Mouse (Mus musculus): ENCODE measurements around the gene Hs6st2. TPM values are rescaled to one million over a fixed set of nuclear protein-coding genes. Genes with fewer than 3 reads are reported as not detected.

The Hs6st2 gene
- polyA plus RNA-seq, 1 experiment from 2014 or later: 28.7 TPM

DNA sequence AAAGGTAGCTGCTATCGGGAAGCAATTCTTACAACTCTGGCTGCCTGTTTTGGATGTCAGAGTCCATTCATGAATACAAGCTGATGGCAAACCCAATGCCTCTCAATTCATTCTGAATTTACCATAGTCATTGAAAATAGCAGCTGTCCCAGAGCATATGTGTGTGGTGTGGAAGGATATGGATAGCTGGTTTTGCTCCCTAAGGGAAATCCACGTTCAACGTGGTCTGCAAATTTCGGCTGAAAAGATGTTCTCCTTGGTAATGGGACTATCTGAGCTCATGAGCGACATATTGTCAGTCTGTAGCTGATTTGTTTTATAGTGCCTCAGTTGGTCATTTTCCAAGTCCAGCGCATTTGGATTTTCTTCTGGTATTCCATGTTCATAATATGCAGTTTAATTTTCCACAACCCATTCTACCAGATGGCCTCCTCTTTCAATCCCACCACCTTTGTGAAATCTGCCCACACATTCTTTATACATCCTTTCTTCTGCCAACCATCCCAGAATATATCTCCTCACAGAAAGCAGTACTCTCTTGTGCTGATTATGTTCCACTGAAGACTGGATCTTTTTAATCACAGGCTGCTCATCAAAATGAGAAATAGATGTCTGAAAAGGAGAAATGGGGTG, 75.3 kb downstream of the Hs6st2 start:
- DNase-seq (ENCODE audit: low spot score) (no peak), ATAC-seq (ENCODE audit: insufficient number of reproducible peaks, low FRiP score, low TSS enrichment, low read depth) (no peak)
- Histone ChIP-seq H3K9ac (ENCODE audit: low read length) (no peak overlapping the region), H3K9me3 (ENCODE audit: control insufficient read depth, low read length) (no peaks in the 10 kb centered on the region), H3K27me3 (ENCODE audit: control insufficient read depth, insufficient read depth, low read length) (no peaks in the 10 kb centered on the region), H3K4me1 (ENCODE audit: control insufficient read depth, insufficient read depth, low read length) (no peaks in the 10 kb centered on the region), H3K27ac (replicated peaks; ENCODE audit: low read depth, low read length) (no peak overlapping the region), H3K4me3 (ENCODE audit: low read depth, low read length) (no peak overlapping the region), H3K4me2 (ENCODE audit: low read depth, severe bottlenecking) (no peak overlapping the region), H3K36me3 (ENCODE audit: control insufficient read depth, insufficient read depth, low read length) (no peaks in the 10 kb centered on the region)
- 90% methylated on average over 6 of the region's 6 CpGs for WGBS

DNA sequence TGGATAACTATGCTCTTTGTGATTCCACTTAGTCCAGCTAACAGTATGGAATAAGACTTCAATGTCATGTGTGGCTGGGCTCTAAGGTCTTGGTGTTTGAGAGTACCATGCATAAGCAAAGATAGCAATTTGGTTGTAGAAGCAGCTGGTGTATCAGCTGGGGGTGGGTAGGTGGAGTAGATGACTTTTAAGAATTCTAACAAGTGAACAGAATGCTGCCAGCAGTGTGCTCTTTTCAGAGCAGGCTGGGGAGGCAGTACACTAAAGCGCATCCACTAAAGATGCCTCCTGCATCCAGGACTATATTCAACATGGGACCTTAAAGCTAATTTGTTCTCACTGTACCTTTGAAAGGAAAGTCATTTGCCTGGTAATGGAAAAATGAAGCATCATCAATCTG, 88.9 kb downstream of the Hs6st2 start:
- Histone ChIP-seq H3K36me3 (ENCODE audit: control insufficient read depth, insufficient read depth, low read length) (no peaks in the 10 kb centered on the region), H3K9ac (ENCODE audit: low read length) (no peak overlapping the region), H3K4me3 (ENCODE audit: low read depth, low read length) (no peak overlapping the region), H3K4me2 (ENCODE audit: low read depth, severe bottlenecking) (no peak overlapping the region), H3K27me3 (ENCODE audit: control insufficient read depth, insufficient read depth, low read length) (no peaks in the 10 kb centered on the region), H3K27ac (replicated peaks; ENCODE audit: low read depth, low read length) (no peak overlapping the region), H3K4me1 (ENCODE audit: control insufficient read depth, insufficient read depth, low read length) (no peaks in the 10 kb centered on the region), H3K9me3 (ENCODE audit: control insufficient read depth, low read length) (no peaks in the 10 kb centered on the region)
- 100% methylated on average over 1 of the region's 1 CpGs for WGBS
- no peak for ATAC-seq (ENCODE audit: insufficient number of reproducible peaks, low FRiP score, low TSS enrichment, low read depth)
- no peak for DNase-seq (ENCODE audit: low spot score)

DNA sequence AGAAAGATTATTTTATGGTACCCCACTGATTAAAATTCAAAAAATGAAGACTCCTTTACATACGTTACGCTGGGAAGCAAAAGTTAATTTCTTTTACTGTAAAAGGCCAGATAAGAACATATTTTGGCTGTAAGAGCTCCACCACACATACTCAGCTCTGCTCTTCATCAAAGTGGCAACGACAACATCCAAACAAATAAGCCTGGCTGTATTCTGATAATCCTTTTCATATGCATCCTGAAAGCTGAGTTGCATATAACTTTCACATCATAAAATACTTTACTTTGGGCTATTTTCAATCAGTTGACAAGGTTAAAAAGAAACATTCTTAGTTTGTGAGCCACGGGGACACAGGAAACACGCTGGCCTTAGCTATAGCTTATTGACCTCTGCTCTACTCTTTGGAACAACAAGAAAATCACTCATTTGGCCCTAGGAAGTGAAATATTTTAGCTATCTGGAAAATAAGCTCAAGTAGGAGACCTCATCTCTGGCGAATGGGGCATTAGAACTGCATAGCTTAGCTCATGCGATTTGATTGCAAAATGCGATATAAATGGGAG, 91.1 kb downstream of the Hs6st2 start:
- Histone ChIP-seq H3K27me3 (ENCODE audit: control insufficient read depth, insufficient read depth, low read length) (no peaks in the 10 kb centered on the region), H3K4me2 (ENCODE audit: low read depth, severe bottlenecking) (no peak overlapping the region), H3K4me3 (ENCODE audit: low read depth, low read length) (no peak overlapping the region), H3K36me3 (ENCODE audit: control insufficient read depth, insufficient read depth, low read length) (no peaks in the 10 kb centered on the region), H3K27ac (replicated peaks; ENCODE audit: low read depth, low read length) (no peak overlapping the region), H3K9me3 (ENCODE audit: control insufficient read depth, low read length) (no peaks in the 10 kb centered on the region), H3K4me1 (ENCODE audit: control insufficient read depth, insufficient read depth, low read length) (no peaks in the 10 kb centered on the region), H3K9ac (ENCODE audit: low read length) (no peak overlapping the region)
- ATAC-seq (ENCODE audit: insufficient number of reproducible peaks, low FRiP score, low TSS enrichment, low read depth) (no peak), DNase-seq (ENCODE audit: low spot score) (no peak)
- WGBS: 82% methylated on average over 8 of the region's 8 CpGs

DNA sequence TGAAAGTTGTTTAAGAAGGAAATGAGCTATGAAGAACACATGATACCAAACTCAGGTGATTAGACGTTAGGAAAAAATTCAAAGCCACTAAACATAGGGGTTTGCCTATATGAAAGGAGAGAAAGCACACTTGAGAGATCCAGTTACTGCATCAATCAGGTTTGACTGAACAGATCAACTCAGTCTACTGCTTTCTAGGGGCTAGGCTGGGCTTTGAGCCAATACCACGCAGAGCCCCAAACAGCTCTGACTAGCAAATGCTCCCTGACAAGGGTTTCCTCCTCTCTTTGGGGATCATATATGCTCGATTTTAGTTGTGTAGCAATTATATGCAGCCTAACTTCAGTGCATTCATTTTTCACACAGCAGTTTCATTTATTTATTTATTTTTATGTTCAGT, 96.2 kb downstream of the Hs6st2 start:
- H3K4me1 ChIP-seq (ENCODE audit: control insufficient read depth, insufficient read depth, low read length): no peaks in the 10 kb centered on the region
- ATAC-seq (ENCODE audit: insufficient number of reproducible peaks, low FRiP score, low TSS enrichment, low read depth) (no peak), DNase-seq (ENCODE audit: low spot score) (no peak)
- no peak overlapping the region for H3K4me3 ChIP-seq (ENCODE audit: low read depth, low read length)
- no peaks in the 10 kb centered on the region for H3K9me3 ChIP-seq (ENCODE audit: control insufficient read depth, low read length)
- WGBS: 76% methylated on average over 3 of the region's 3 CpGs
- H3K27ac ChIP-seq (replicated peaks; ENCODE audit: low read depth, low read length): no peak overlapping the region
- H3K9ac ChIP-seq (ENCODE audit: low read length): no peak overlapping the region
- no peaks in the 10 kb centered on the region for H3K36me3 ChIP-seq (ENCODE audit: control insufficient read depth, insufficient read depth, low read length)
- H3K4me2 ChIP-seq (ENCODE audit: low read depth, severe bottlenecking): no peak overlapping the region
- no peaks in the 10 kb centered on the region for H3K27me3 ChIP-seq (ENCODE audit: control insufficient read depth, insufficient read depth, low read length)

DNA sequence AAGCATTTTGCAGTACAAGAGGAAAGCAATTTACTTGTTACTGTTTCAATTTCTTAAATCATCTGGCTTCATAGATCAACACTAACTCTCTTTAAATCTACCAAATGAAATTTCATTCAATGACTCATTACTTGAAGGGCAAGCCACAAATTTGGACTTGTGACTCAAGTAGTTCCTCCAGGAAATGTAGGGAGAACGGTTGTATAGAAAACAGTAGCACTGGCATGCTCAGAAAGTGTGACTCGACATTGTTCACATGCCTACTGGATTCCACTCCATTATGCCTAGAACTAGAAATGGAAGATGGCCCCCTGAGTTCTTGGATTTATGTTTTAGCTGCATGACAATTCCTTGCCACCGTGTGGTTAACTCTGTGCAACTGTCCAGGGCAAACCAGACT, 100.0 kb downstream of the Hs6st2 start:
- no peak for ATAC-seq (ENCODE audit: insufficient number of reproducible peaks, low FRiP score, low TSS enrichment, low read depth)
- Histone ChIP-seq H3K36me3 (ENCODE audit: control insufficient read depth, insufficient read depth, low read length) (no peaks in the 10 kb centered on the region), H3K4me2 (ENCODE audit: low read depth, severe bottlenecking) (no peak overlapping the region), H3K9ac (ENCODE audit: low read length) (no peak overlapping the region), H3K9me3 (ENCODE audit: control insufficient read depth, low read length) (no peaks in the 10 kb centered on the region), H3K27me3 (ENCODE audit: control insufficient read depth, insufficient read depth, low read length) (no peaks in the 10 kb centered on the region), H3K4me3 (ENCODE audit: low read depth, low read length) (no peak overlapping the region), H3K4me1 (ENCODE audit: control insufficient read depth, insufficient read depth, low read length) (no peaks in the 10 kb centered on the region), H3K27ac (replicated peaks; ENCODE audit: low read depth, low read length) (no peak overlapping the region)
- DNase-seq (ENCODE audit: low spot score): no peak
- 74% methylated on average over 3 of the region's 3 CpGs for WGBS

DNA sequence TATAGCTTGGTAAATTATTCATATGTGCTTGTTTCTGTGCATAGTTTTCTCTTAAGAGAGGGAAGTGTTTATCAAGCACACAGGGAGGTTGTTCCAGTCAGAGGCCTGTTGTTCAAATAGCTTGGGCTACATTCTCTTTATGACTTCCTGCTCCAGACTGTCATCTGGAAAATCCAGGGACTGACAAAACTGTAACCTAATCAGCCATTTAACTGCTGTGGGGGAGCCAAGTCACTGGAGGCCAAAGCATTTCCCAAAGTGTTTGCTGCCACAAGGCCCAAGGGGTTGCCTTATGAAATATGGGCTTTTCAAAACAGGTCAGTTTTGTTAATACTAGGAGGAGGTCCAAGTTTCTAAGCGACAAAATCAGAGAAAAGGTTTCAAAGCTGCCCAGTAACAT, 119.8 kb downstream of the Hs6st2 start:
- Histone ChIP-seq H3K9ac (ENCODE audit: low read length) (no peak overlapping the region), H3K27me3 (ENCODE audit: control insufficient read depth, insufficient read depth, low read length) (no peaks in the 10 kb centered on the region), H3K36me3 (ENCODE audit: control insufficient read depth, insufficient read depth, low read length) (no peaks in the 10 kb centered on the region), H3K4me2 (ENCODE audit: low read depth, severe bottlenecking) (no peak overlapping the region), H3K27ac (replicated peaks; ENCODE audit: low read depth, low read length) (no peak overlapping the region), H3K4me1 (ENCODE audit: control insufficient read depth, insufficient read depth, low read length) (no peaks in the 10 kb centered on the region), H3K4me3 (ENCODE audit: low read depth, low read length) (no peak overlapping the region), H3K9me3 (ENCODE audit: control insufficient read depth, low read length) (no peaks in the 10 kb centered on the region)
- WGBS: 47% methylated on average over 1 of the region's 1 CpGs
- ATAC-seq (ENCODE audit: insufficient number of reproducible peaks, low FRiP score, low TSS enrichment, low read depth): no peak
- DNase-seq (ENCODE audit: low spot score): no peak

DNA sequence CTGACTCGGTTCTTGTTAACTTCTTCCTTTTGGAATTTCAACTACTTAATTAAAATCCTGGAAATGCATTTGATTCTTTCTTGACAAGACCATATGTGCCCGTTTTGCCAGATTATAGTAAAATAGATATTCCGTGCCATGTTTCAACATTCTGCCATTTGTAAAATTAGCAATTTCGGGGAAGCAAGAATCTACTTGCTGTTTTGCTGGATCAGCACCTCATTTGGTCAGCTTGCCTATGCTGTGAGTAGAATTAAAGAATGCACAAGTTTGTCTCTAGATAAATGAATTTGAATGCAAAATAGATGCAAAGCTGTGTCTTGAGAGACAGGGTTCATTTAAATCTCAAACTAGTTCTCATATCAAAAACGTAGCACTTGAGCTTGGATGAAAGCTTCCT, 142.0 kb downstream of the Hs6st2 start:
- no peak for ATAC-seq (ENCODE audit: insufficient number of reproducible peaks, low FRiP score, low TSS enrichment, low read depth)
- Histone ChIP-seq H3K36me3 (ENCODE audit: control insufficient read depth, insufficient read depth, low read length) (no peaks in the 10 kb centered on the region), H3K9me3 (ENCODE audit: control insufficient read depth, low read length) (no peaks in the 10 kb centered on the region), H3K4me3 (ENCODE audit: low read depth, low read length) (no peak overlapping the region), H3K9ac (ENCODE audit: low read length) (no peak overlapping the region), H3K27me3 (ENCODE audit: control insufficient read depth, insufficient read depth, low read length) (no peaks in the 10 kb centered on the region), H3K4me1 (ENCODE audit: control insufficient read depth, insufficient read depth, low read length) (no peaks in the 10 kb centered on the region), H3K27ac (replicated peaks; ENCODE audit: low read depth, low read length) (no peak overlapping the region), H3K4me2 (ENCODE audit: low read depth, severe bottlenecking) (no peak overlapping the region)
- 78% methylated on average over 5 of the region's 5 CpGs for WGBS
- no peak for DNase-seq (ENCODE audit: low spot score)

DNA sequence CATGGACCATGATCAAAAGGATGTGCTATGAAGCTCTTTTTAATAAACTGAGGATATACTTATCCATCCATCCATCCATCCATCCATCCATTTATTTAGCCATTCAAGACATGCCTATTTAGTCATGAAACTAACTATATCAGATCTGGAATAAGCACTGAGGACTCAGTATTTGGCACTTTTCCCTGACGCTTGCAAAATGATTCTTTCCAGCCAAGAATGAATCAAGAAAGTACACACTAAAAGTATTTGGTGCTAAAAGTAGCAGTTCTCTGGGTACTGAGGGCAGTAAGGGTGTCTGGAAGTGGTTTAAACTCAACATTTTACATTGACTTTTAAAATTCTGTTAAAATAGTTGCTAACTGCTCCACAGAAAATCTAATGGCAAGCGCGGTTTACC, 144.6 kb downstream of the Hs6st2 start:
- Histone ChIP-seq H3K4me1 (ENCODE audit: control insufficient read depth, insufficient read depth, low read length) (no peaks in the 10 kb centered on the region), H3K4me3 (ENCODE audit: low read depth, low read length) (no peak overlapping the region), H3K9ac (ENCODE audit: low read length) (no peak overlapping the region), H3K27me3 (ENCODE audit: control insufficient read depth, insufficient read depth, low read length) (no peaks in the 10 kb centered on the region), H3K36me3 (ENCODE audit: control insufficient read depth, insufficient read depth, low read length) (no peaks in the 10 kb centered on the region), H3K27ac (replicated peaks; ENCODE audit: low read depth, low read length) (no peak overlapping the region), H3K9me3 (ENCODE audit: control insufficient read depth, low read length) (no peaks in the 10 kb centered on the region), H3K4me2 (ENCODE audit: low read depth, severe bottlenecking) (no peak overlapping the region)
- no peak for ATAC-seq (ENCODE audit: insufficient number of reproducible peaks, low FRiP score, low TSS enrichment, low read depth)
- WGBS: 90% methylated on average over 3 of the region's 3 CpGs
- DNase-seq (ENCODE audit: low spot score): no peak

DNA sequence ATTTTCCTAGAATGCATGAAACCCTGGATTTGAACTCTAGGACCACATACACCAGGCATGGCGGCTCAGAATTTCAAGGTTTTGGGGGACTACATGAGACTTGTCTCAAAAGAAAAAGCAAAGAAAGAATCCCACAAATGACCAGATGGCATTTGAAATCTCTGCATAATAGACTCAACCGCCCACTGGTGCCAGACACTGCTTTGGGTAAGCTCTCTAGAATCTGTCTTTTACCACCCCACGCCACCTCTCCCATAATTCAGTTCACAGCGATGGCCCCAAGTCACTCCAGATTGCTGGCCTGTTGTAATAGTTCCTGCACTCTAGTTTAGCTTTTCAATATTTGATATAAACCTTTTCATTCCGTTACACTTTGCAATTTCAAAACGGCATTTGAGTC, 146.4 kb downstream of the Hs6st2 start:
- ATAC-seq (ENCODE audit: insufficient number of reproducible peaks, low FRiP score, low TSS enrichment, low read depth): no peak
- no peak for DNase-seq (ENCODE audit: low spot score)
- Histone ChIP-seq H3K4me2 (ENCODE audit: low read depth, severe bottlenecking) (no peak overlapping the region), H3K27me3 (ENCODE audit: control insufficient read depth, insufficient read depth, low read length) (no peaks in the 10 kb centered on the region), H3K9me3 (ENCODE audit: control insufficient read depth, low read length) (no peaks in the 10 kb centered on the region), H3K36me3 (ENCODE audit: control insufficient read depth, insufficient read depth, low read length) (no peaks in the 10 kb centered on the region), H3K27ac (replicated peaks; ENCODE audit: low read depth, low read length) (no peak overlapping the region), H3K9ac (ENCODE audit: low read length) (no peak overlapping the region), H3K4me3 (ENCODE audit: low read depth, low read length) (no peak overlapping the region), H3K4me1 (ENCODE audit: control insufficient read depth, insufficient read depth, low read length) (no peaks in the 10 kb centered on the region)
- WGBS: 88% methylated on average over 6 of the region's 6 CpGs
